Mouse (Mus musculus): ENCODE results near the gene Fndc4.
A peak's percentile ranks its signal among the peaks of the same experiment; 100 is the strongest.

The Fndc4 gene

DNA sequence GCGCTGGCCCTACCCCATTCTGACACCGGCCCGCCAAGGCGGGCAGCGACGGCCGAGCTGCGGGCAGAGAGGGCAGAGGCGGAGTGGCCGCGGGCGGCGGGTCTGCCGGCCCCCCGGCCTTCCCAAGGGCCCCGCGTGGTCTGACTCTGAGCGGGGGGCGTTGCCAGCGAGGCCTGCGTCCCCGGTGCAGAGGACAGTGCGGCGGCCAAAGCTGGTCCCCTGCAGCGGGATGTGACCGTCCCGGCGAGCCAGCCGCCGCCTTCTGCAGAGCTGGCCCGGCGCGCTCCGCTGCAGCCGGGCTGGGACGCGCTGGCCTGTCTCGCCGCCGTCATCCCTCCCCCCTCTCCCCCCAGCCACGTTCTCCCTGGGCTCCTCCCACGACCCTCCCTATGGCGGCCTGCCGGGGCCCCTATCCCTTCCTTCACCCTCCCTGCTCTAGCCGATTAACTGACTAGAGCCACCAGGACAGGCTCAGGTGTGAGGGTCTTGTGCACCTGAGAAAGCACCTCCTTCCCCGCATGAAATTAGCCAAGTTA lies at the start of gene Fndc4:
TSS of gene Fndc4 (minus strand) at position 475 of the 536 bp plus-strand sequence.
- DNase-seq: peak in 1 of 2 experiments; percentile 19

- DNase-seq: peak; percentile 66 to 67
Observed at GRCm38 (mm10) chr5:31328255-31328654, 32.4 kb upstream of the Fndc4 start.

GRCm38 (mm10) chr5:31326850-31327249 lies 31.0 kb upstream of the Fndc4 start:
- DNase-seq: peak; percentile 45

DNA sequence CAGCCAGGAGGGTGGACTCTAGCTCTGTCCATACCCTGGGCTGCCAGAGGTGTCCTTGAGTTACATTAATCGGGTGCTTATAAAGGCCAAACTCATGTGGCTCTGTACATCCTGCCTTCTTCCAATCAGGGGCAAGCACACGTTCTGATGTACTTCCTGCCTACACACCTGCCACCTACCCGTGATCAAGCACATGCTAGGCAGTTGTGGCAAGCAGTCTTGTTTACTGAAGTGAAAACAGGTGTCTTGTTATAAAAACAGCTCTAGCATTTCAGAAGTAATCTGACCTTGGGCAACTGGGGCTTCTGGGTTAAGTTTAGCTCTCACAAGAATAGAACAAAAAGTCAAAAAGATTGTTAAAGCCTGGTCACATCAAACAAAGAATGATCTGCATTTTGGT lies 28.2 kb upstream of the Fndc4 start:
- DNase-seq: peak; percentile 12 to 16

- no peak for DNase-seq
Observed at GRCm38 (mm10) chr5:31322776-31323175, 26.9 kb upstream of the Fndc4 start.

- no peak for DNase-seq
Observed at GRCm38 (mm10) chr5:31312806-31313205, 16.9 kb upstream of the Fndc4 start.

- no peak for DNase-seq
Observed at GRCm38 (mm10) chr5:31303093-31303492, 7.2 kb upstream of the Fndc4 start.

- no peak for DNase-seq
Observed at GRCm38 (mm10) chr5:31301866-31302265, 6.0 kb upstream of the Fndc4 start.

DNA sequence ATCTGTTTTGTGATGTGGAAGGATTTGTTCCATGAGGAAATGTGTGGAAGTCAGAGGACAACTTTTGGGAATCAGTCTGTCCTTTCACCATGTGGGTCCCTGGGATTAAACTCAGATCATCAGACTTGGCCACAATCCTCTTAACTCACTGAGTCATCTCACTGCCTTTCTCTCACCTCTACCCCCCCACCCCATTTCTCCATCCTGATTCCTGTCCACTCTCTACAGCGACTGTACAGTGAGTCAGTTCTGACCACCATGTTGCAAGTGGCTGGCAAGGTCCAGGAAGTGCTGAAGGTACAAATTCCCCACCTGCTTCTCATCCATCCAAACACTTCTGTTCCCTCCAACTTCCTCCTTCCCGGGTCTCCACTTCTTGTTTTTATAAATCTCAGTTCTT lies 2.6 kb upstream of the Fndc4 start:
- no peak for DNase-seq

GRCm38 (mm10) chr5:31297981-31298380 lies 2.1 kb upstream of the Fndc4 start:
- DNase-seq: no peak

- no peak for DNase-seq
Observed at GRCm38 (mm10) chr5:31297047-31297757, 1.3 kb upstream of the Fndc4 start, which contains the start of gene Gckr. Gene Gckr (plus strand): TSS chr5:31297443.

DNA sequence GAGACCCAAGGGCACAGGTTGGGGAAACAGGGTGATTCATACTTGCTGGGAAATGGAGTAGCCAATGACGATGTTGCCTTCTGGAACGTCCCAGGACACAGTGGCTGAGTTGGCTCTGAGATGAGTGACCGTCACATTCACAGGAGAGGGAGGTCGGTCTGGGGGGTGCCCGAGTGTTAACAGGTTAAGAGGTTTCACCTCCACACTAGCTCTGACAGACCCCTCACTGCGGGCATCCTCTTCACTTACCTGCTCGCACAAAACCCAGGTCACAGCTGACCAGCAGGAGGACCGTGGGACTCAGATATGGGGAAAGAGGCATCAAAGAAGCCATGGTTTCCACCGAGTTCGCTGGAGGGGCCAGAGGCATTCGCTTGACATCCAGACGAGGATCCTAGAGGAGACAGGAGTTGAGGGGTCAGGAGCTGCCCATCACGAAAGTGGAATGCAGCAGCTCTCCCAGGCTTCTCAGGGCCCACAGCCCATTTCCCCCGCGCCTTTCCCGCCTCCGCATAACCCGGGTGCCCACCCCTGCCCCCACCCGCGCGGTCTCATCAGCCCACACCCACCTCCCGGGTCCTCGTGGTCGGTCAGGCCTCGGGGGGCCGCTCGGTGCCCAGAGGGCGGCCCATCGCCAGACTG lies 795 bp downstream of the Fndc4 start:
- peak in 1 of 2 experiments; percentile 9 for DNase-seq

DNA sequence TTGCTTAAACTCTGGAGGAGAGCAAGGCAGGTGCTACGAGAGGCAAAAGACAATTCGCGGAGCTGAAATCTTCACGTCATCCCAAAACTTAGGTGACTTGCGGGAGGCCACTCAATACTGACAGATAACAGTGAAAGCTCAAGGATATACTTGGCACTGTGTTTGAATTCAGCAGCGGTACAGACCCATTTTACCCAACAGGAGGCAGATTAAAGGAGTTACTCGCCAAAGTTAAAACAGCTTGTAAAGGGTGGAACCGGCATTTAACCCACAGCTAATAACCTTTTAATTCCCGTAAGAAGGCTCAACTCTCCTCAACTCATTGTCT lies 4.6 kb downstream of the Fndc4 start:
- DNase-seq: no peak

- DNase-seq: peak; percentile 98
Observed at GRCm38 (mm10) chr5:31290521-31291360, 5.1 kb downstream of the Fndc4 start, which contains the start of gene Ift172. Gene Ift172 (minus strand): TSS chr5:31291116.

GRCm38 (mm10) chr5:31289626-31290230 lies 6.2 kb downstream of the Fndc4 start:
- peak in 1 of 2 experiments; percentile 11 for DNase-seq

DNA sequence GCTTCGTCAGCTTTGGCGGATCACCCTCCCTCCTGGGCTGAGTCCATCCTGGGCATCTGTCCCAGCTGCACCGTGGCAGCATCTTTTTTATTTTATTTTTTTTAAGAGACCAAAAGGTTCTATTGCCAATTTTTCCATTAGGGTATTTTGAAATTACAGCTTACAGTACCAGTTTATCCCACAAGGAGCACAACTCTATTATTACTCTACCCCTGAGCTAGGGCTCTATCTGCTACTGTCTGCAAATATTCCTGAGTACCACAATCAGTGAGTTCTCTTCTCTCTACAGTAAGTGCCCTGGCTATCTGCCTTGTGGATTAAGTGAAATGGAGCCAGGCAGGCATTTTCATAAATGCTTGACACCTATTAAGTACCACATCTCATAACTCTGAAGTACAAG lies 7.2 kb downstream of the Fndc4 start:
- no peak for DNase-seq

DNA sequence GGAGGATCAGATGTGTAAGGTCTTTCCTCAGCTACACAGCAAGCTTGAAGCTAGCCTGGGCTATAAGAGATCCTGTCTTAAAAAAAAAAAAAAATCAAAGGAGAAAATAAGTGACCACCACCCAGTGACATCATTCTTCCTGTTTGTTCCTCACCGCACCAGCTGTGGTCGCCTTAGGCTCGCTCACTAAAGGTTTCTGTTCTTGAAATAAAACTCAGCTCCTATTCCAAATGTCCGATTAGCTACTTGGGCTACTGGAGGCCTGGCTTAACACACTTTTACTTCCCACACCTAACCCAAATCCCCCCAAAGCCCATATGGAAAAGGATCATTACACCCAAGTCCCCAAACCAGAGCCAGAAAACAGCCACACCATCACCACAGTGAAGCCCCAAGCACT lies 7.7 kb downstream of the Fndc4 start:
- peak; percentile 39 to 46 for DNase-seq

- peak in 1 of 2 experiments; percentile 35 for DNase-seq
Observed at GRCm38 (mm10) chr5:31279245-31279988, 16.5 kb downstream of the Fndc4 start.

DNA sequence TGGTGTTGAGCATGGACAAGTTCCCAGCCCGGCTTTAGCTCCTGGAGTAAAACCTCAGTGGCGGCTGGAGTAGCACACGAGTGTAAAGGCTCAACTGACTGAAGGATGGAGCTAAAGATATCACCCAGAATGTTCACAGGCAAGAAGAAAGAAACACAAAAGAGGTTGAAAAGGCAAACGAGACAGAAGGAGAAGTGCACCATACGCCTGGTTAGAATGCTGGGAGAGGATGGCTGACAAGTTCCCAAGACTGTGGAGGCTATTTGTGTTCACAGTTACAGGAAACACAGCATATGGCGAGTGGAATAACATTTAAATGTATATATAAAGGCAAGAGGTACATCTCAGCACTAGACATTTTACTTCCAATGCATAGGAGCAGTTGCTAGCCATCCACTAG lies 22.9 kb downstream of the Fndc4 start:
- DNase-seq: no peak

DNA sequence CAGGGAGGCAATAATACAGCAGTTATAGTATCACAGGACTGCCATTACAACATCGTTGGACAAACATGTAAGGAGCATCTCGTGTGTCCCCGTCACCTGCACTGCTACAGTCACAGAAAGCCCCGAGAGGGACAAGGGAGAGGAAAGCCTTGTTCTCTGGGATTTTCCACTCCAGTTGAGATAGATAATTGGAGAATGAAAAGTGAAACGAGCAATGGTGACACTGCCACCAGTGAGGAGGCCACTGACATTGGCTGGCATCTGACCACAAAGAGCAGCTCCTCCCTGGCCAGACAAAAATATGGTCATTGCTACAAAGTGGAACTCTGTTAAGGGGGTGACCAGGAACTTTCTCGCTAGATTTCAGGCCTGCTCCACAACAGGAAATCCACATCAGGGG lies 28.2 kb downstream of the Fndc4 start:
- DNase-seq: no peak

DNA sequence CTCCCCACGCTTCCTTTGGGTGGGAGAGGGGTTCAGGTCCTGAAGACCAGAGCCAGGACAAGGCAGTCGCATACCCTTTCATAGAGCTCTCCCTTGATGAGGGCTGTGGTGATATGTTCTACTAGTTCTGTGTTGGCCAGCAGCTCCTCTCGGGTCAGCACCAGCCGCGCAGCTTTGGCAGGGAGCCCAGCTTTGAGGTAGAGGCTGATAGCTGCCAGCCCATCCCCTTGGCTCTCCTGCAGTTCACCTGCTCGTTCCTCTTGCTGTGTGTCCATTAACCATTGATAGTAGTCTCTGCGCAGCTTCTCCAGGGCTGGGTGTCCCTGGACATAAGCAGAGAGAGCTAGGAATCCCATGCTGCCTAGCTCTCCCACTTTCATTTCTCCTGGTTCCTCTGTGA lies 29.8 kb downstream of the Fndc4 start:
- no peak for DNase-seq

DNA sequence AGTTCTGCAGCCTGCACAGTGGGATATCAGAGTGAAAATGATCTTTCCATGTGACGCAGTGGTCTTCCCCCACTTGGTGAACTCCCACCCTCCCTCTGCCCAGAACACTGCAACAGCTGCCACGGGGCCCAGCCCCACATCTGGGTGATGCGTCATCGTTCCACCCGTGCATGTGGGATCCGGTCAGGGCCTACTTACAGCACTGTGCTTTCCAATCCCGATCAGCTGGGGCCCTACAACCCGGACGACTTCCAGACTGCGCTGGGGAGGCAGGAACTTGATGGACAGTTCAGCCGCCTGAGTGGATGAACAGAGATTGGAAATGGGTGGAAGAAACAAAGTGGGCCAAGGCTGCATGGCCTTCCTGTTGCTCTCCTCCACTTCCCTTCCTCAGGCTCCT lies 38.3 kb downstream of the Fndc4 start:
- DNase-seq: no peak

Data from B cell, adult 2 months (primary cell).